Mouse (Mus musculus) kidney, adult 2 months (tissue): ENCODE measurements around the gene Bbs1.

Experiments used
- CTCF ChIP-seq: fragments of 200-500 bp; conservative IDR thresholded peaks from 2 replicates; pipeline ENCODE4 v1.5.1; 2011; ENCODE audit warnings: low read depth, mild to moderate bottlenecking, control low read depth, low read length, moderate library complexity, mixed read lengths; ENCODE audit not compliant: insufficient read depth, insufficient read length
- POLR2A ChIP-seq: fragments of 200-500 bp; IDR thresholded peaks from one replicate; pipeline ENCODE4 v1.6.1; 2011; ENCODE audit warnings: low read depth, low read length, control low read depth

DNA sequence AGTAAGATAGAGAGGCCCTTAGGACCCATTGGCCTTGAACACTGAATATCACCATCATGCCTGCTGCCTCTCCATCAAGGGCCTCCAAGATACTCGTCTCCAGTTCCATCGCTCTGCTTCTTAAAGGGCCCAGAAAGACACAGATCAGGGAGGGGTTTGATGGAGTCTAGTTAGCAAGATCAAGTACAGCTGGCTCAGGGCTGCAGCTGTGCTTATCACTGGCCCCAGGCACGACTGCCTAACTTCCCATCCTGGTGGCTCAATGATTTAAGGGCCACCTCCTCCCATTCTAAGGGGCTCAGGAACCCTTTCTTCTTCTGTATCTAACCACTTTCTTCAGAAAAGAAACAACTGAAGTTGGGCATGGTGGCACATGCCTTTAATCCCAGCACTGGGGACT lies 14.6 kb downstream of the Bbs1 start:
- TF ChIP-seq CTCF (no peak), POLR2A (no peak)
